Mouse (Mus musculus): ENCODE measurements around the gene Bak1. TPM values are rescaled to one million over a fixed set of nuclear protein-coding genes. Genes with fewer than 3 reads are reported as not detected.

Gene Bak1
- polyA plus RNA-seq, 1 experiment from 2014 or later = 9.5 TPM

- H3K4me1 ChIP-seq (replicated peaks; ENCODE audit: control insufficient read depth, insufficient read depth, low read length) = peaks cover 3% of the 10 kb centered on the region; the same call in 1 of the 2 replicates
- no peak overlapping the region for H3K4me2 ChIP-seq (replicated peaks; ENCODE audit: low read depth, low read length)
- no peak overlapping the region for H3K4me3 ChIP-seq (ENCODE audit: low read depth, low read length)
- 95% methylated on average over 9 of the region's 9 CpGs for WGBS
- H3K9me3 ChIP-seq (ENCODE audit: control insufficient read depth, low read length) = no peaks in the 10 kb centered on the region
- ATAC-seq (ENCODE audit: low FRiP score) (no peak), DNase-seq (ENCODE audit: low spot score) (no peak)
- H3K9ac ChIP-seq (ENCODE audit: low read depth, low read length) = no peak overlapping the region
- 0 out of 2 replicates have a peak, but pooled peaks cover 5% of the 10 kb centered on the region for H3K36me3 ChIP-seq (ENCODE audit: control insufficient read depth, insufficient read depth, low read length)
- no peaks in the 10 kb centered on the region for H3K27me3 ChIP-seq (ENCODE audit: control insufficient read depth, insufficient read depth, low read length)
- no peak overlapping the region for H3K27ac ChIP-seq (ENCODE audit: low read depth, low read length)
Observed at GRCm38 (mm10) chr17:27021736-27022135, 7.1 kb downstream of the Bak1 start.

- H3K27me3 ChIP-seq (ENCODE audit: control insufficient read depth, insufficient read depth, low read length) = no peaks in the 10 kb centered on the region
- peaks cover 3% of the 10 kb centered on the region; the same call in 1 of the 2 replicates for H3K4me1 ChIP-seq (replicated peaks; ENCODE audit: control insufficient read depth, insufficient read depth, low read length)
- 0 out of 2 replicates have a peak, but pooled peaks cover 5% of the 10 kb centered on the region for H3K36me3 ChIP-seq (ENCODE audit: control insufficient read depth, insufficient read depth, low read length)
- H3K4me2 ChIP-seq (replicated peaks; ENCODE audit: low read depth, low read length) = no peak overlapping the region
- ATAC-seq (ENCODE audit: low FRiP score) = no peak
- no peak for DNase-seq (ENCODE audit: low spot score)
- WGBS = 91% methylated on average over 14 of the region's 14 CpGs
- no peaks in the 10 kb centered on the region for H3K9me3 ChIP-seq (ENCODE audit: control insufficient read depth, low read length)
- H3K27ac ChIP-seq (ENCODE audit: low read depth, low read length) = no peak overlapping the region
- H3K9ac ChIP-seq (ENCODE audit: low read depth, low read length) = no peak overlapping the region
- no peak overlapping the region for H3K4me3 ChIP-seq (ENCODE audit: low read depth, low read length)
Observed at GRCm38 (mm10) chr17:27021076-27021475, 7.7 kb downstream of the Bak1 start.

DNA sequence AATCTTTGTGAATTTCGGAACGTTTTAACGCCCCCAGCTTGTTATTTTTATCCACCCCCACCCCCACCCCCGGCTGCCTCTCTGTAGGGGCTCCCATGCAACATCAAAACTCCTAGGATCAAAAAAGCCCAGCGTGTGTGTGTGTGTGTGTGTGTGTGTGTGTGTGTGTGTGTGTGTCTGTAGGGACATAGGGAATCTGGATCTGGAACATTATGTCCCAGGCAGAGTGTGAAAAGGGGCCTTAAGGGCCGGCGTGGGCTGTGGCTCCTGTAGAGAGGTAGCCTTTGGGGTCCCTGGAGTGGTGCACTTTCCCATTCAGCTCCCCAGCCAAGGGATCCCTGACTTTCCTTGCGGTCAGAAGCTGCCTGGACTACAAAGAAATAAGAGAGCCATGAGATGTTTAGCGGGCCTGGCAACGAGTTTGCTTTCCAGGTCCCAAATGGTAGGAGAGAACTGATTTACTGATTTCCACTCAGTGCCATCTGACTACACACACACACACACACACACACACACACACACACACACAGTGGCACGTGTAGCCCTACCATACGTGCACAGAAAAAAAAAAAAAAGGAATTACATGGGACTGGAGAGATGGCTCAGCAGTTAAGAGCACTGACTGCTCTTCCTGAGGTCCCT is 10.1 kb downstream of the Bak1 start:
- Histone ChIP-seq H3K9ac (ENCODE audit: low read depth, low read length) (0 out of 2 replicates have a peak overlapping the region, but pooled peaks have one; percentile 50), H3K27me3 (ENCODE audit: control insufficient read depth, insufficient read depth, low read length) (no peaks in the 10 kb centered on the region), H3K4me1 (replicated peaks; ENCODE audit: control insufficient read depth, insufficient read depth, low read length) (peaks cover 3% of the 10 kb centered on the region; the same call in 1 of the 2 replicates), H3K4me3 (ENCODE audit: low read depth, low read length) (peak overlapping the region; percentile 36), H3K9me3 (ENCODE audit: control insufficient read depth, low read length) (no peaks in the 10 kb centered on the region), H3K27ac (ENCODE audit: low read depth, low read length) (no peak overlapping the region), H3K36me3 (ENCODE audit: control insufficient read depth, insufficient read depth, low read length) (0 out of 2 replicates have a peak, but pooled peaks cover 5% of the 10 kb centered on the region), H3K4me2 (replicated peaks; ENCODE audit: low read depth, low read length) (peak overlapping the region; percentile 61)
- 44% methylated on average over 12 of the region's 12 CpGs for WGBS
- DNase-seq (ENCODE audit: low spot score) (no peak), ATAC-seq (ENCODE audit: low FRiP score) (no peak)

GRCm38 (mm10) chr17:27017564-27018499 is 11.0 kb downstream of the Bak1 start:
- H3K27ac ChIP-seq (ENCODE audit: low read depth, low read length) = no peak overlapping the region
- WGBS = 9% methylated on average over 34 of the region's 34 CpGs

DNA sequence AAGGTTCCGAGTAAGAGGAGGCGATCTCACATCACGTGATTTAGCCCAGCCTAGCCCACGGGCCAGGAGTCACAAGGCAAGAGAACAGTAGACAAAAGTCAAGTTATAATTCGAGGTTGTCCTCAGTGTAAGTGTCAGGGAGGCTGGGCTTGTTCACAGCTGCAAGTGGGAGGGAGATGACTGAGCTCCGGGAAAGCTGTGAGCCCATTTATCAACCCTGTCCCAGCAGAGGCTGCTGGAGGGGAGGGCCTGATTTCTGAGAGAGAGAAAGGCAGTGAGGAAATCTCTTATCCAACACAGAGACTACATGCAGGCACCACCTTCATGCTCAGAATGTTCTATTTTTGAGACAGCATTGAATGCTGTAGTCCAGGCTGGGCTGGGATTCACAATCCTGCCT is 15.9 kb downstream of the Bak1 start:
- no peak for DNase-seq (ENCODE audit: low spot score)
- no peaks in the 10 kb centered on the region for H3K9me3 ChIP-seq (ENCODE audit: control insufficient read depth, low read length)
- no peaks in the 10 kb centered on the region for H3K4me1 ChIP-seq (replicated peaks; ENCODE audit: control insufficient read depth, insufficient read depth, low read length)
- H3K9ac ChIP-seq (ENCODE audit: low read depth, low read length) = no peak overlapping the region
- no peak overlapping the region for H3K27ac ChIP-seq (ENCODE audit: low read depth, low read length)
- no peak overlapping the region for H3K4me3 ChIP-seq (ENCODE audit: low read depth, low read length)
- no peak for ATAC-seq (ENCODE audit: low FRiP score)
- H3K36me3 ChIP-seq (ENCODE audit: control insufficient read depth, insufficient read depth, low read length) = no peaks in the 10 kb centered on the region
- WGBS = 37% methylated on average over 6 of the region's 6 CpGs
- no peak overlapping the region for H3K4me2 ChIP-seq (replicated peaks; ENCODE audit: low read depth, low read length)
- H3K27me3 ChIP-seq (ENCODE audit: control insufficient read depth, insufficient read depth, low read length) = no peaks in the 10 kb centered on the region

More at GRCm38 (mm10) chr17:27017564-27018499, 11.0 kb downstream of the Bak1 start:
- 0 out of 2 replicates have a peak, but pooled peaks cover 4% of the 10 kb centered on the region for H3K36me3 ChIP-seq (ENCODE audit: control insufficient read depth, insufficient read depth, low read length)
- peak; percentile 95 for DNase-seq (ENCODE audit: low spot score)
- H3K9ac ChIP-seq (ENCODE audit: low read depth, low read length) = peak overlapping the region; percentile 55; the same call in 1 of the 2 replicates
- peak; percentile 69 for ATAC-seq (ENCODE audit: low FRiP score)
- no peaks in the 10 kb centered on the region for H3K9me3 ChIP-seq (ENCODE audit: control insufficient read depth, low read length)
- peak overlapping the region; percentile 36 for H3K4me3 ChIP-seq (ENCODE audit: low read depth, low read length)
- H3K4me1 ChIP-seq (replicated peaks; ENCODE audit: control insufficient read depth, insufficient read depth, low read length) = peaks cover 3% of the 10 kb centered on the region; the same call in 1 of the 2 replicates
- no peaks in the 10 kb centered on the region for H3K27me3 ChIP-seq (ENCODE audit: control insufficient read depth, insufficient read depth, low read length)
- H3K4me2 ChIP-seq (replicated peaks; ENCODE audit: low read depth, low read length) = peak overlapping the region; percentile 61

- no peaks in the 10 kb centered on the region for H3K27me3 ChIP-seq (ENCODE audit: control insufficient read depth, insufficient read depth, low read length)
- no peaks in the 10 kb centered on the region for H3K4me1 ChIP-seq (replicated peaks; ENCODE audit: control insufficient read depth, insufficient read depth, low read length)
- H3K36me3 ChIP-seq (ENCODE audit: control insufficient read depth, insufficient read depth, low read length) = no peaks in the 10 kb centered on the region
- H3K9me3 ChIP-seq (ENCODE audit: control insufficient read depth, low read length) = no peaks in the 10 kb centered on the region
- DNase-seq (ENCODE audit: low spot score) (no peak), ATAC-seq (ENCODE audit: low FRiP score) (no peak)
- H3K9ac ChIP-seq (ENCODE audit: low read depth, low read length) = no peak overlapping the region
- H3K4me2 ChIP-seq (replicated peaks; ENCODE audit: low read depth, low read length) = no peak overlapping the region
- no peak overlapping the region for H3K4me3 ChIP-seq (ENCODE audit: low read depth, low read length)
- H3K27ac ChIP-seq (ENCODE audit: low read depth, low read length) = no peak overlapping the region
- 69% methylated on average over 14 of the region's 14 CpGs for WGBS
Observed at GRCm38 (mm10) chr17:27011998-27012672, 16.7 kb downstream of the Bak1 start.

GRCm38 (mm10) chr17:27011167-27011566 is 17.6 kb downstream of the Bak1 start:
- Histone ChIP-seq H3K4me2 (replicated peaks; ENCODE audit: low read depth, low read length) (no peak overlapping the region), H3K9me3 (ENCODE audit: control insufficient read depth, low read length) (no peaks in the 10 kb centered on the region), H3K36me3 (ENCODE audit: control insufficient read depth, insufficient read depth, low read length) (no peaks in the 10 kb centered on the region), H3K4me1 (replicated peaks; ENCODE audit: control insufficient read depth, insufficient read depth, low read length) (no peaks in the 10 kb centered on the region), H3K27ac (ENCODE audit: low read depth, low read length) (no peak overlapping the region), H3K4me3 (ENCODE audit: low read depth, low read length) (no peak overlapping the region), H3K27me3 (ENCODE audit: control insufficient read depth, insufficient read depth, low read length) (no peaks in the 10 kb centered on the region), H3K9ac (ENCODE audit: low read depth, low read length) (no peak overlapping the region)
- no peak for ATAC-seq (ENCODE audit: low FRiP score)
- DNase-seq (ENCODE audit: low spot score) = no peak
- WGBS = 87% methylated on average over 10 of the region's 10 CpGs

DNA sequence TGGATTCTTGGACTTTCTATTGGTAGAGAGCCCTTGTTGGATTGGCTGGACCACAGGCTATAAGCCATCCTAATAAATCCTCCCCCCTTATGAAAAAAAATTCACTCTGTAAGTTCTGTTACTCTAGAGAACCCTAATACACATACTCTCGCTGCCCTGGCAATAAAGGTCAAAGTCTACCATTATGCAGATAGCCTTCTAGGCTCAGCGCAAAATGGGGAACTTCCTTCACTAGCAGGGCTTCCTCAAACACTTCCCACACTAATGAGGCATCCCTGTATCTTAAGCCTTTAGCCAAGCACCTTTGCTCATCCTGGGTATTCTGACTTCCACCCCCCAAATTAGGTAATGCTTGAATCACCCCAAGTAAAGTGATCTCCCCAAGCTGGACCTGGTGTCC is 20.5 kb downstream of the Bak1 start:
- Histone ChIP-seq H3K36me3 (ENCODE audit: control insufficient read depth, insufficient read depth, low read length) (no peaks in the 10 kb centered on the region), H3K4me3 (ENCODE audit: low read depth, low read length) (no peak overlapping the region), H3K9ac (ENCODE audit: low read depth, low read length) (no peak overlapping the region), H3K4me1 (replicated peaks; ENCODE audit: control insufficient read depth, insufficient read depth, low read length) (no peaks in the 10 kb centered on the region), H3K27me3 (ENCODE audit: control insufficient read depth, insufficient read depth, low read length) (no peaks in the 10 kb centered on the region), H3K9me3 (ENCODE audit: control insufficient read depth, low read length) (no peaks in the 10 kb centered on the region), H3K4me2 (replicated peaks; ENCODE audit: low read depth, low read length) (no peak overlapping the region), H3K27ac (ENCODE audit: low read depth, low read length) (no peak overlapping the region)
- DNase-seq (ENCODE audit: low spot score) (no peak), ATAC-seq (ENCODE audit: low FRiP score) (no peak)
- 85% methylated on average over 2 of the region's 2 CpGs for WGBS
